Mouse (Mus musculus) cerebellum, adult 2 months (tissue): ENCODE data around the gene Ehmt2. TPM values are rescaled to one million over a fixed set of nuclear protein-coding genes. Genes with fewer than 3 reads are reported as not detected.
A peak's percentile ranks its signal among the peaks of the same experiment; 100 is the strongest.

Experiments
- DNase-seq, 2 experiments: peaks; one replicate each; pipeline ENCODE4 v3.0.0; 2021
- H3K27ac ChIP-seq: fragments of 200-500 bp; 2 replicates; pipeline ENCODE4 v1.5.1; 2012; ENCODE audit warnings: low read length, control low read depth, inconsistent platforms; ENCODE audit not compliant: insufficient read depth
- H3K27me3 ChIP-seq: fragments of 200-500 bp; 2 replicates; pipeline ENCODE4 v1.6.1; 2012; ENCODE audit warnings: inconsistent platforms, mild to moderate bottlenecking, low read length, moderate library complexity; ENCODE audit not compliant: control insufficient read depth, insufficient read depth
- H3K4me1 ChIP-seq: fragments of 200-500 bp; 2 replicates; pipeline ENCODE4 v1.6.1; 2011; ENCODE audit warnings: low read length; ENCODE audit not compliant: control insufficient read depth, insufficient read depth
- H3K4me3 ChIP-seq: fragments of 200-500 bp; replicated peaks from 2 replicates; pipeline ENCODE3; 2011; ENCODE audit warnings: mild to moderate bottlenecking, low read depth, low read length, control low read depth; ENCODE audit not compliant: insufficient read depth
- CTCF ChIP-seq: fragments of 200-500 bp; IDR thresholded peaks from 2 replicates; pipeline ENCODE4 v1.5.1; 2011; ENCODE audit warnings: low read depth, mild to moderate bottlenecking, control low read depth, low read length, moderate library complexity, borderline replicate concordance; ENCODE audit not compliant: insufficient read depth
- POLR2A ChIP-seq: fragments of 200-500 bp; IDR thresholded peaks from 2 replicates; pipeline ENCODE4 v1.6.1; 2011; ENCODE audit warnings: low read length, control low read depth, borderline replicate concordance; ENCODE audit not compliant: insufficient read depth
- WGBS: fragments of 180-500 bp; shearing (Covaris S2); methylation state at CpG from one replicate; pipeline ENCODE4 v1.1.7; 2018; 5-methylcytosine and 5-hydroxymethylcytosine counted together
- polyA plus RNA-seq: library from polyadenylated mRNA; depleted of rRNA; stranded (reverse); fragments of >200 nt; gene quantifications from 2 replicates; pipeline ENCODE4 v1.2.3, GENCODE M21; 2012

Ehmt2 gene
- polyA plus RNA-seq, 1 experiment, result 174 TPM

- no peak for DNase-seq
- no peak for TF ChIP-seq POLR2A
- no peak for TF ChIP-seq CTCF
- Histone ChIP-seq H3K27me3 (no peaks in the 10 kb centered on the region), H3K4me1 (no peaks in the 10 kb centered on the region), H3K4me3 (no peak within 1 kb of the TSS), H3K27ac (no peak within 1 kb of the TSS)
- WGBS, result 11% methylated on average over 15 of the region's 15 CpGs
Measured at GRCm38 (mm10) chr17:34881683-34882310, 16.5 kb upstream of the Ehmt2 start, which contains the start of gene Gm20547. Gm20547 (minus strand) TSS chr17:34882042.

- WGBS, result 50% methylated on average over 3 of the region's 3 CpGs
- DNase-seq, result no peak
- H3K27ac ChIP-seq, result no peak overlapping the region
- H3K27me3 ChIP-seq, result no peaks in the 10 kb centered on the region
- H3K4me3 ChIP-seq, result no peak overlapping the region
- H3K4me1 ChIP-seq, result no peaks in the 10 kb centered on the region
- TF ChIP-seq CTCF, result no peak
- TF ChIP-seq POLR2A, result no peak
Measured at GRCm38 (mm10) chr17:34883332-34883731, 14.9 kb upstream of the Ehmt2 start.

DNA sequence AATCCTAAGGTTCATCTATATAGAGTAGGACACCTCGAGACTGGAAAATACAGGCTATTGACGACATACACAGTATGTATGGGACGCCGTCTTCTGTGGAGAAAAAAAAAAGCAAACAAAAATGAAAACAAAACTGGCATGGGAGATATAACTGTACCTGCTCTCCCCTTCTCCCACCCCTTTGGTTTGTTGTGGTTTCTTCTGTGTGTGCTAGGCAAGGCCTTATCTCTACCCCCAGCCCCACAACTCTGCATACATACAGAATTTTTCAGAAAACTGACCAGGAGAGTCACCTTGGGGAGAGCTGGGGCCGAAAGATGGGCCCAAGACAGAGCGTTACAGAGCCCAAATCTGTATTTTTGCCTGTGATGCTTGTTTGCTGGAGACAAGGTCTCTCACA lies 13.6 kb upstream of the Ehmt2 start:
- Histone ChIP-seq H3K4me1 (no peaks in the 10 kb centered on the region), H3K4me3 (no peak overlapping the region), H3K27me3 (no peaks in the 10 kb centered on the region), H3K27ac (no peak overlapping the region)
- 80% methylated on average over 6 of the region's 6 CpGs for WGBS
- no peak for DNase-seq
- TF ChIP-seq CTCF (no peak), POLR2A (no peak)

- no peak for DNase-seq
- Histone ChIP-seq H3K4me3 (no peak overlapping the region), H3K27ac (no peak overlapping the region), H3K27me3 (no peaks in the 10 kb centered on the region), H3K4me1 (no peaks in the 10 kb centered on the region)
- WGBS, result 89% methylated on average over 3 of the region's 3 CpGs
- TF ChIP-seq POLR2A (no peak), CTCF (no peak)
Measured at GRCm38 (mm10) chr17:34885615-34886014, 12.7 kb upstream of the Ehmt2 start.

GRCm38 (mm10) chr17:34887942-34888341 lies 10.3 kb upstream of the Ehmt2 start:
- Histone ChIP-seq H3K27me3 (no peaks in the 10 kb centered on the region), H3K4me3 (no peak overlapping the region), H3K27ac (no peak overlapping the region), H3K4me1 (no peaks in the 10 kb centered on the region)
- TF ChIP-seq CTCF (no peak), POLR2A (no peak)
- WGBS, result 83% methylated on average over 5 of the region's 5 CpGs
- DNase-seq, result no peak

DNA sequence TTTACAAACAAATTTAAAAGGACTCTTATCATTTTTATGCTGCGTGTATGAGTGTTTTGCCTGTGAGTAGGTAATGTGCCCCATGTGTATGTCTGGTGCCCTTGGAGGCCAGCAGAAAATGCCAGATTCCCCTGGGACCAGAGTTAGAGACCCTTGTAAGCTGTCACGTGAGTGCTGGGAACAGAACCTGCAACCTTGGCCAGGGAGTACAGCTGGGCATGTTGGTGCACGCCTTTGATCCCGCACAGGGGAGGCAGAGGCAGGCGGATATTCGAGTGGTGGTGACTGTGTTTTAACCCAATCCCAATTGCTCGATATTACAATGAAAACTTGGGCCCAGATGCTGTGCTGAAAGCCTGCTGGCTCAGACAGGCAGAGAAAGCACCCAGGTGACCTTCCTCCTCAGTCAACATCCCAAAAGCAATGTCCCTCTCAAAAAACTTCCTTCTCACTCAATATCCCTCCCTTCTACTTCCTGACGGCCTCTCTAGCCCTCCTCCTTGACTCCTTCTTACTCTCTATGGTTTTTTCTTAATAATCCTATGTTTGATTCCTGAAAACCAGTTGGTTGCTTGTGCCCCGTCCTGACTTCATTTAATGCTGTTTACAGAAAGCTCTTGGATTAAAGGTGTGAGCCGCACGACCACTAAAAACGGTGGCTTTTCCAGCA lies 8.1 kb upstream of the Ehmt2 start:
- no peak for DNase-seq
- H3K27me3 ChIP-seq, result no peaks in the 10 kb centered on the region
- H3K4me3 ChIP-seq, result no peak overlapping the region
- WGBS, result 85% methylated on average over 12 of the region's 12 CpGs
- no peak overlapping the region for H3K27ac ChIP-seq
- TF ChIP-seq POLR2A, result no peak
- TF ChIP-seq CTCF, result no peak
- H3K4me1 ChIP-seq, result no peaks in the 10 kb centered on the region; the same call in 1 of the 2 replicates

GRCm38 (mm10) chr17:34891377-34891776 lies 6.9 kb upstream of the Ehmt2 start:
- DNase-seq, result no peak
- TF ChIP-seq CTCF (0 out of 2 replicates have a peak, but pooled peaks have one; percentile 9), POLR2A (no peak)

More at GRCm38 (mm10) chr17:34891377-34891776, 6.9 kb upstream of the Ehmt2 start:
- Histone ChIP-seq H3K4me3 (no peak overlapping the region), H3K27ac (no peak overlapping the region), H3K4me1 (peaks cover 4% of the 10 kb centered on the region; the same call in 1 of the 2 replicates), H3K27me3 (no peaks in the 10 kb centered on the region)
- WGBS, result 97% methylated on average over 2 of the region's 2 CpGs
